Mouse (Mus musculus) layer of hippocampus, adult 8-10 months (tissue): ENCODE data around the gene Hist3h2a. TPM values are rescaled to one million over a fixed set of nuclear protein-coding genes. Genes with fewer than 3 reads are reported as not detected.

ENCODE experiments used
- DNase-seq, 2 experiments: peaks; one replicate each; pipeline ENCODE4 v3.0.0; 2022; ENCODE audit warnings: low spot score in 2 of 2
- total RNA-seq, 4 experiments: library from RNA; stranded (reverse); gene quantifications; 2 replicates each; pipeline ENCODE4 v1.2.4; 2022

The Hist3h2a gene
- 10 to 100 TPM; 48.9 to 64.2 (median 56.8) TPM for total RNA-seq

DNA sequence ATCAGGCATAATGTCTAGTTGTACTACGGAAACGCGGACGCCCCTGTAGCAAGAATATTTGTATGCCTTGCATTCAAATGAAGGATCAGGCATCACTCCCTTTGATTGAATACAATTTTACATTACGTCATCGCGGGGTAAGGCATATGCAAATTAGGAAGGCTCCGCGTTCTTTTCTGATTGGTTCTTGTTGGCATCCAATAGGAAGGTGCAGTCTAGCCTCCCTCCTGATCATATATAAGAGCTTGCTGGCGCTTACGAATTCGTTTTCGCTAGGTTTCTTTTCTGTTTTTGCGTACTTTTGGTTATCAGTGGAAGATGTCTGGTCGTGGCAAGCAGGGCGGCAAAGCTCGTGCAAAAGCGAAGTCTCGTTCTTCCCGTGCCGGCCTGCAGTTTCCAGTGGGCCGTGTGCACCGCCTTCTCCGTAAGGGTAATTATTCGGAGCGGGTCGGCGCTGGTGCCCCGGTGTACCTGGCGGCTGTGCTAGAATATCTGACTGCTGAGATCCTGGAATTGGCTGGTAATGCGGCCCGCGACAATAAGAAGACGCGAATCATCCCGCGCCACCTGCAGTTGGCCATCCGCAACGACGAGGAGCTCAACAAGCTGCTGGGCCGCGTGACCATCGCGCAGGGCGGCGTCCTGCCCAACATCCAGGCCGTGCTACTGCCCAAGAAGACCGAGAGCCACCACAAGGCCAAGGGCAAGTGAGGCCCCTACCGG is at the start of gene Hist3h2a, which contains the start of gene Trim17:
Hist3h2a (plus strand) TSS at position 266 of the 723 bp plus-strand sequence.
Trim17 (plus strand) TSS at position 266 of the 723 bp plus-strand sequence.
- DNase-seq = peak; percentile 94 to 97

DNA sequence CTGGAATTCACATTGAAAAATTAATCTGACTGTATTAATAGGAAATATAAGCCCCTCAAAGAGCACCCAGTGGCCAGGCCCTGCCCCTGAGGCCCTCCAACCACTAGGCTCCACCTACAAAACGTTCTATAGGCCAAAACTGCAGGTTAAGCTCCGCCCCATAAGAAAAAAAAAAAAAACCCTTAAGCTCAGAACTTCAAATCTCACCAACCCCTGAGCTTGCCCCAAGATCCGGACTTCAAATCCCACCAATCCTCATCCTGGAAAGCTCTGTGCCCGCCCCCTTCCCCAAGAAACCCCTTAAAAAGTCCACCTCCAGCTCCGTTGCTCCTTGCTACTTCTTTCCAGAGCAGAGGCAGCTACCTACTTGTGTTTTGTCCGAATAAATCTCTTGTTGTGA is 49.6 kb upstream of the Hist3h2a start:
- DNase-seq = no peak

DNA sequence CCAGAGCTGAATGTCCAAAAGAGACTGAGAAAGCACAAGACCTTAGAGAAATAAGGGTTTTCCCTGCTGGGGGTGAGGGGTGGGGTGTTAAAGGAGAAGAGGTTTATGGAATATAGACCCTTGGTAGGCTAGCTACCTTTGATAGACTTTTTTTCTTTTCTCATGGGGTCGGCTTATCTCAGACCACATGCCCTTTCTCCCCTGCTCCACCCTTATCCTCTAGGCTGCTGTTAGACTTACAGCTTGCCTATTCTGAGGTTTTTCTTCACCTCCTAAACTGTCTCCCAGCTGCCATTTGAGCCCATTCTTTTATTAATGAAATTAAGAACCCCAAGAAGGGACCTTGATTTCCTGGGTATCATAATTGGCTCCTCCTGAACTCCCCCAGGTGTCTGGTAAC is 40.7 kb upstream of the Hist3h2a start:
- DNase-seq = no peak

DNA sequence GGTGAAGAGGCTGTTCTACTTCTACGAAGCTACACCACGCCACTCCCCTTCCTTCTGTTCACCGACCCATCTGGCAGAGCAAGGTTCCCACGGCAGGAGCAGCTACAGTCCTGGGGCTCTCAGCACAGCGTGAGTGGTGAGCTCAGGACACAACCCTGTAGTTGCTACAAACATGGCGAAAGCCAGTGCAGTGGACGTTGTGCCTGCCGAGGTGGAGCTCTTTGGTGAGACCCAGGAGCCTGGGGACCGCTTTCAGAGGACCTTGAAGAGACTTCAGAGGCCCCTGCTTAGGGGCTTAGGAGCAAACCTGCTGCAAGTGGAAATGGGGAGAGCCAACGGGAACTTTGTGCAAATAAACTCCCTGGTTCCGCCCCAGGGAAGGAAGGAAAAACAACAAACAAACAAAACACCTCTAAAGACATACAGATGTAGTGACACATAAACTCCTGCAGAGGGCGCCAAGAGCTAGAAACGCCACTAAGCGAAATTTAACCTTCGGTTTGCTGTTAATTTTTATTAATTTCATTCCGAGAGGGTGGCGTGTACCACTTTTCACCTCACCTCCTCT is 39.9 kb upstream of the Hist3h2a start:
- no peak for DNase-seq

DNA sequence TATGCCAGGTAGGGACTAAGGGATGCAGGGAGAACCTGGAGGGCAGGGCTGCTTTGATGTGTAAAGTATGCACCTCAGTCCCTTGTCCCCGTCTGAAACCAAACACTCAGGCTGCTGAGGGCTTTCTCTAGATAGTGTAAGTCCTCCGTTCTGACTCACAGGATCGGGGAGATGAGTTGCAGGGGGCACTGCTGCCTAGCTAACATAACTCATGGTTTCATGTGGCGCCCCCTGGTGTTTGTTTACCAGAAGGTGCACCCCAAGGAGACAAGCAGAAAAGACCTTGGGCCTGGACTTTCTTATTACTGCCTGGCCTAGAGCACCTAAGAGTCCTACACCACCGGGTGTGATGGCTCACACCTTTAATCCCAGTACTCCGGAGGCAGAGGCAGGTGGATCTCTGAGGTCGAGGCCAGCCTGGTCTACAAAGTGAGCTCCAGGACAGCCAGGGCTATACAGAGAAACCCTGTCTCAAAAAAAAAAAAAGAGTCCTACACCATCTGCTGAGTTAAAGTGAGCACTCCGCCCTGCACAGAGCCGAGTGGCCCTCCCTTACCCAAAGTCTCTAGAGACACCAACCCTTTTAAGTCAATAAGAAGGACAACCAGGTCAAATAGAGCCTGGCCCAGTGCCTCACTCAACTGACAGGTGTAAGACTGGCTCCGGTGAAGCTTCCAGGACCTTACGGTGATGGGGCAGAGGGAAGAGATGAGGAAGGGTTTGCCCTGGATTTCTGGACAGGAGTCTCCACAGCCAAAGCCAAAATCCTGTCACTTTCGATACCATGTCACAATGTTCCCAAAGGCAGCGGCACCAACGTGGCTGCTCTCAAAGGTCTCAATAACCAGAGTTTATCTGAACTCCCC is 37.4 kb upstream of the Hist3h2a start:
- DNase-seq = no peak

DNA sequence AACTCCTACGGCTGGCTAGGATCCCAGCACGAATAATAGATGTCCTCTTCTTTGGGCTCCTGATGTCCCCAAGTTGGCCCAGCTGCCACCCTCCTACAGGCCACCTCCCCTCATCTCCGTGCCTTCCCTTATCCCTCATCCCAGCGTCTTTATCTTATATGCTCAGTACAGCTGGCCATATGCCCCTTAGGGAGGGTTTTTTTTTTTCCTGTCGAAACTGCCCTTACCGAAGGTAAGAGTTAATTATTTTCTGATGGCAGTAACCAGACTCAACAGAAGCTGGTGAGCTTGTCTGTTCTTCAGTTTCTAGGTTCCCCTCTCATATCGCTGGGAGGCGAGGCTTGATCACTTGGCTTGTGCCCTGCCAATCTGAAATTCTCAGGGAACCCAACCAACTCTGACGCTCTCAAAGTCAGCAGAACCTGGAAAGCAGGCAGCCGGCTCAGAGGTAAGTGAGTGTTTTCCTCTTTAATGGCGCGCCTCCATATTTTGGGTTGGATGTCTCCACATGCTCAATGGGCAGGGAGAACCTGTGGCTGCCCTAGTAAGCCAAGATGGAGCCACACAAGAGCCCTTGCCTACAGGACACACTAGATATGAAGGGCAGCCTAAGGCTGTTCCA is 36.6 kb upstream of the Hist3h2a start, which contains the start of gene Btnl10:
Btnl10 (plus strand) TSS at position 164 of the 622 bp plus-strand sequence.
- DNase-seq = no peak

DNA sequence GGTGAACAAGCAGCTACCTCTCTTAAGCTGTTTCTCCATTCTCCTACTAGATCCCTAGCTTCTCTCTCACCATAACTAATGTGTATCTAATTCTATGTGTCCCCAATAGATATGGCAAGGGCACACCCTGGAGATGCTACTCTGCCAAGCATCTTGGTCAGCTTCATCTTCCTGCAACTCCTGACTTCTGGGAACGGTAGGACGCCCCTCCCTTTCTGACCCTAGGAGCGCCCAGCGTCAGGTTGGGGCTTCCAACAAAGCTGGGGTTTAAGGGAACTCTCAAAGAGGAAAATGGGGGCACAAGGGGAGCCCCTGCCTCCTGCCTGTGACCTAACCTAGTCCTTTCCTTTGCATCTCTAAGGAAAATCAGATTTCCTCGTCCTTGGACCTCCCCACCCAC is 35.7 kb upstream of the Hist3h2a start:
- DNase-seq = no peak

DNA sequence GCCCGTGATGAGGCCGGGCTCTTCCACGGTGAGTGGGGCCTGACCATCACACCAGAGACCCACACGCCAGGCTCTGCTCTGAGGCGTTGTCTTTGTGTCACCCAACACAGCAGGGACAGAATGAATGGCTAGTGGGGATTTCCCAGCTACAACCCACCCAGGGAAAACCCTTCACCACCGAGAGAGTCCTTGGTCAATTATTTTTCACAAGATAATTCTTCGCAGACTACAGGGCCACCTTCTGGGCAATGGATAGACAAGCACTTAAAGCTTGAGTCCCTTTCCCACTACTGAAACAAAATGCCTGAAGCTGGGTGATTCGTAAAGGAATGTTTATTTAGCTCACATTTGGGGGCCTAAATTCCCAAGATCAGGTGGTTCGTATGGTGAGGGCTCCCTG is 32.1 kb upstream of the Hist3h2a start:
- no peak for DNase-seq

DNA sequence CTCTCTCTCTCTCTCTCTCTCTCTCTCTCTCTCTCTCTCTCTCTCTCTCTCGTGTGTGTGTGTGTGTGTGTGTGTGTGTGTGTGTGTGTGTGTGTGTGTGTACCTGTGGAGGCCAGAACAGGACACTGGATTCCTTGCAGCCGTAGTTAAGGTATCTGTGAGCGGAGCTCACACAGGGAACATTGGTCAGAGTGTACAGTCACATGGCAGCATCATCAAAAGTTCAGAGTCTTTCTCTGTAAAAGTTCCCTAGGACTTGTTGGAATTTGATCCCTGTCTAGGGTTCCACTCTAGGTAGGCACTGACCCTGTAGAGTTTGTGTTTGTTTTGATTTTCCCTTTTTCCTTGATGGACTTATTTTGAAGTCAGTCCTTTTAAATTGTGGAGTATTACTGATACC is 27.8 kb upstream of the Hist3h2a start:
- DNase-seq = no peak

DNA sequence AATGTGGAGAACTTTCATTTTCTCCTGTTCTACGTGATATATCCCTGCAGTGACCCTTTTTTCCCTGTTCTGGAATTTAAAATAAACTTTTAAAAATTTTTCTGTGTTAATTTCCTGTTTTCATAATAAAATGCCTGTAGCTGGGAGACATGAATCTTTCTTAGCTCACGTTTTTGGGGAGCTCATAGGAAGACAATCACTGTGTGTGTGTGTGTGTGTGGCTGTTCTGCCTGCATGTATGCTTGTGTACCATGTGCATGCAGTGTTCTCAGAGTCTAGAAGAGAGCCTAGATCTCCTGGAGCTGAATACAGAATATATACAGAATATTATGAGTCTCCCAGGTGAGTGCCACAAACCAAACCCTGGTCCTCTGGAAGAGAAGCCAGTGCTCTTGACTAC is 27.4 kb upstream of the Hist3h2a start:
- DNase-seq = no peak

DNA sequence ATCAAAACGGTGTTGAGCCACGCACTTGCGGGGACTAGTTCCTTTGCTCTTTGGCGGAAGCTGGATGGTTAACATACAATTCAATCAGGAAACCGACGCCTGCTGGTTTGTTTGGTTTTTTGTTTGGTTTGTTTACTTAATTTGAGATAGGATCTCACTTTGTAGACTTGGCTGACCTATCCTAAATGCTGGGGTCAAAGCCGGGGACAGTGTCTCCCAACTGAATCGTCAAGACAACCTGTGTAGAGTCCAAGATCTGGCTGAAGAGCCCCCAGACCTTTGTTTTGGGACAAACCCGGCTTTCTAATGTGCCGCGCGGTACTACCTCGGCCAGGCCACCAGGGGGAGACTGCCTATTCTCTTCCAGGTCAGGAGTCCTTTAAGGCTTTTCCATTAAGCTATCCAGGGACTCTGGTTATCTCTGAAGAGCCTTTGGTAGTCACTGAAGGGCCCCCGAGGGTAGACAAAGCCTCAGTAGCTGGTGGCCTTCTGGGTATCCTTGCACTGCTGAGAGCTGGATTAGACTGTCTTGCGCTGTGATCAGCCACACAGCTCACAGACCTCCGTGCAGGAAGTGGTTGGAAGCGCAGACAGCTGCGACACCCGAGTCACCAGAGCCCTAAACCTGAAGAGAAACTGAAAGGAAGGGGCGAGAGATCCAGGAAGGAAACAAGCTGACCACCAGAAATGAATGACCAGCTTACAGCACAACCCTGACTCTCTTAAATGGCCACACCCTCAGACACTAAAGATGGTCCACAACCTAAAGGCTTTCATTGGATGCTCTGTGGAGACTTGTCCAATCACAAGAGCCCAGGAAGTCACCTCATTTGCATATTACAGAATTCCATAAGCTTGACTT is 26.5 kb upstream of the Hist3h2a start:
- DNase-seq = peak in 1 of 2 experiments; percentile 34

DNA sequence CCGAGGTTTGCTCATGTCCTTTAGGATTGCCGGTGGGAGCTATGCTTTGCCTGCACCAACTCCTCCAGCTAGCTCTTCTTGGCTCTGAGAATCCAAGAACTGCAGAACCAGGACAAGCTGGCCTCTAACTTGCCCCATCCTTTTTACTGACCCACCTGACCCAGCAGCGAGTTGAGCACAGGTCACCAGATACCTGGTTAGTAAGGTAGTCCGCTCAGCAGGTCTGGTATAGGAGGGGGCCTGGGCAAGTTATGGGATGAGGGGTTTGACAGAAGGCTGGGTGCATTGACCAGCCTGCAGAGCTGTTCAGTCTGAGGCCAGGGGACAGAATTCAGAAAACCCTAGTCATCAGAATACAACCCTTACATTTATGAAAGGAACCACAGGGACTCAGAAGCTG is 25.4 kb upstream of the Hist3h2a start:
- no peak for DNase-seq

DNA sequence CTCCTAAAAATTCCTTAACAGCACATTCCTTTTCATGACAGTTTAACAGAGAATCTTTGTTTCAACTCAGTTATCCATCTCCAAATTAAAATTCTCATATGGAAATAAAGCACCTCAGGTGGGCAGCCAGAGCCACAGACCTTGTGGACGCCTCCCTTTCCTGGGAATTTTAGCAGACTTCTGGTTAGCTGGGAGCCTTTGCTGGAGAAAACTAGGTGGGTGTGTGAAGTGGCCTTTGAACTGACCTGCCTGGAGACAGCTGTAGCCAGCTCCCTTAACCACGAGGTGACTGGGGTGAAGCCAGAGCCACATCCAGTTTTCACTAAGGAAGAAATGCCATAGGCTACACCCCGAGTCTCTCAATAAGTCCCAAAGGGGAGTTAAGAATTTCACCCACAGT is 24.8 kb upstream of the Hist3h2a start:
- DNase-seq = no peak

DNA sequence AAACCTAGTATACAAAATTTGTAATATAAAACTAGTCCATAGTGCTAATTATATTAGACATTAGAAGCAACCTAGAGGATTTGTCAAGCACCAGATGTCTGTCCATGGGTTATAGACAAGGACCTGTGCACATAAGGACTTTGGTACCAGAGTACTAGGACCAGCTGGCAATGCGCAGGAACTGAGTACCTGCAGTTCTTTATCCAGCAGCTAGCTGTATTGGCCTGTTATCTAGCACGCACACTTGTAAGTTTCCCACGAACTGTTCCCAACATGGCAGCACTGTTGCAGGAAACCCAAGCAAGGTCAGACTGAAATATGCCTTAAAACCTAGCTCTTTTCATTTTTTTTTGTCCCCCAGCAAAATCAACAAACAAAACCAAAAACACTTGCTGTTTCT is 24.2 kb upstream of the Hist3h2a start:
- no peak for DNase-seq

DNA sequence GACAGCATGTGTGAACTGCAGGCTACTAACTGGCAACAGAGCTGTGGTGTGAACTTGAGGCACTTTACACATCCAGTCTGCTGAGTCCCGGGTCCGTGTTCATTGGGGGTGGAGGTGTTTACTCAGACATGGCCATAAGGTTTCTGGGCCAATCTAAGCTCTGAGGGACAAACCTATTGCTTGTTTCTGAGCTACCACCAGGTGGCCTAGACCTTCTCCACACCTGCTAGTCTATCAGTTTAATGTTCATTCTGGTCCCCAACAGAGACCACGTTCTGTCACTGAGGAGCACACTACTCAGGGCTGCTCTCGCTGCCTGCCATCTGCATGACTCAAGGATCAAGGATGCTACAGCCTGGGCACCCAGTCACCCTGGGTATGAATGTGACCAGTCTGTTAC is 22.9 kb upstream of the Hist3h2a start:
- no peak for DNase-seq

DNA sequence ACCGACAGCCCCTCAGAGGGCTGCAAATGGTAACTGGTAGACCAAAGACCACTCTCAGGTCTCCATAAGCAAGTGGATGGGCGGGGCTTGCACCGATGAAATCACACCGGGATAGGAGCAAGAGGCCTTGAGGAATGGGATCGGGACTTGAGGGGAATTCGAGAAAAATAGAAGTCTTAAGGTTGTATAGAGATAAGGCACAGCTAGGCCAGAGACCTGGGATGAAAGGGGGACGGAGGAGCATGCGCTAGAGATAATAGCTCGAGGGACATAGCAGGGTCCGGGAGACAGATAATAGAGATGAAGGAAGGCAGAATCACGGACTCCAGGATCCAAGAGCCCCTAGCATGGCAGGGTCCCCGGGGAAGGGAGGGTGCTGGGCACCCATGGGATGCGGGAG is 16.6 kb upstream of the Hist3h2a start:
- no peak for DNase-seq

DNA sequence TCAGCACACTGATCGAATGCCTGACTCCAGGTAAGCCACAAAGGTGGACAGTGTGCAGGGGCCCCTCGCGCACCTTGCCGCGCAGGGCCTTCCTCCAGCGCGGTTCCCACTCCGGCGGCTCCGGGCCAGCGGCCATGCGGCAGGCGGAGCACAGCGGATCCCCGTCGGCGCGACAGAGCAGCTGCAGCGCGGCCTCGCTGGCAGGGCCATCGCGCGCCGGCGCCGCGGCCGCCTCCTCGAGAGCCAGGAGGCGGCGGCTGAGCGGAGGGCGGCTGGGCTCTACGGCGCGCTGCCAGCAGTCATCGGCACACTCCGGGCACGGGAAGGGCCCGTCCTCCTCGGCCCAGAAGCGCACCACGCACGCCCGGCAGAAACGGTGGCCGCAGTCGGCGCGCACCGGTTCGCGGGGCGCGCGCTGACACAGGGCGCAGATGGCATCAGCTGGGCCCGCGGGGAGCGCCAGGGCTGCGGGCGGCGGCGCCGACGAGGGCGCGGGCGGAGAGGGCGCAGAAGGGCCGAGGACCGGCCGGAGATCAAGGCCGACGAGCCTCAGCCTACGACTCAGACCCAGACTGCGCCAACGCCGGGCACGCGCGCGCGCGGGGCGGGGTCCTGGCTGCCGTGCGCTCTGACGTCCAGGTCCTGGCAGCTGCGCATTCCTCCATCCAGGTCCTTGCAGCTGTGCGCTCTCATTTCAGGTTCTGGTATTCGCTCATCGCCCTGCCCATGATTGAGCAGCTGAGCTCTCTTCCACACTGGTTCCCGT is 16.0 kb upstream of the Hist3h2a start, which contains the start of gene Rnf187:
Rnf187 (minus strand) TSS at position 595 of the 766 bp plus-strand sequence.
- peak; percentile 87 to 90 for DNase-seq

DNA sequence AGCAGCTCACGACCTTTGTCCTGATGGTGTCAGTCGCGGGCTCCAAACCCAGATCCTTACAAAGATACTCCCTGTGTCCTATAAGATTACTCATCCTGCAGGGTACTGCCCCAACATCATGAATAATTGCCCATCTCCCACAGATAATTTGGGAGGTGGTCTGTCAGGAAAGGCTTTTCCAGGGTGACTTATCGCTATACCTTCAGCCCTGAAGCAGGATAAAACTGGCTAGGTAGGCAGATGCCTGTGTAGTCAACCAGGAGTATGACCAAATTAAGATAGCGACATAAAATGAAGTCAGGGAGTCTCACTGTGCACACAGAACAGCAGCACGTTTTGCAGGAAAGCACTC is 15.4 kb upstream of the Hist3h2a start:
- no peak for DNase-seq

DNA sequence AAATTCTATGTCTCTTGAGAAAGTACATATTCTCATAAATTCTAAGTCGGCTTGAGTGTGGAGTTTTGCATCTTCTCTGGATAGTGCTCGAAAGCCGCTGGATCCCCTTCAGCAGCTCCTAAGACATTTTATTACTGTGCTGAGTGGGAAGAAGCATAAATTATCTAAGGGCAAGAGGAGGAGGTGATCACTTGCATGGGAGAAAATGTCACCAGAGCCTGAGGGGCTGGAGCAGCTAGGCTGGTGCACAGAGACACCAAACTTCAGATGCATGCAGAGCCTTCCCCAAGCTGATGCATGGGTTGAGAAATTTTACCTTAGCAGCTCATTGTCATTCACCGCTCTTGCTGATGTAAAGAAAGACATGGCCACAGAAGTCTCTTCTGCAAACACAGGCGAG is 10.3 kb upstream of the Hist3h2a start:
- DNase-seq = no peak

DNA sequence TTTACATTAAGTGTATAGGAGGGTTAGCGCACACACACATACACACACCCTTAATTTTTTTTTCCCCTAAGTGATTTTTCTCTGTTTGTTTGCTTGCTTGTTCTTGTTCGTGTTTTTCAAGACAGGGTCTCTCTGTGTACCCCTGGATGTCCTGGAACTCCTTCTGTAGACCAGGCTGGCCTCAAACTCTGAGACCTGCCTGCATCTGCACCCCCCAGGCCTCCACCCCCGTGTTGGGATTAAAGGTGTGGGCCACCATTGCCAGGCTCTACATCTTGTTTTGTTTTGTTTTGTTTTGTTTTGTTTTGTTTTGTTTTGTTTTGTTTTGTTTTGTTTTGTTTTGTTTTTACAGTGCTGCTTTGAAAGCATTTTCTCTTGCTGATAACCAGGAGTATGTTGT is 7.2 kb upstream of the Hist3h2a start:
- DNase-seq = no peak
